Mouse (Mus musculus): Measurements from ENCODE around the gene Zfp652. TPM values are rescaled to one million over a fixed set of nuclear protein-coding genes. Genes with fewer than 3 reads are reported as not detected.
A peak's percentile ranks its signal among the peaks of the same experiment; 100 is the strongest.
"Not testable (repeated sequence)": the region's sequence is repeated elsewhere in the genome, so short reads cannot be mapped to it uniquely, and the experiment has no call there.

Gene Zfp652
- total RNA-seq, 2 experiments from 2014 or later: 50.8 to 53.1 TPM

DNA sequence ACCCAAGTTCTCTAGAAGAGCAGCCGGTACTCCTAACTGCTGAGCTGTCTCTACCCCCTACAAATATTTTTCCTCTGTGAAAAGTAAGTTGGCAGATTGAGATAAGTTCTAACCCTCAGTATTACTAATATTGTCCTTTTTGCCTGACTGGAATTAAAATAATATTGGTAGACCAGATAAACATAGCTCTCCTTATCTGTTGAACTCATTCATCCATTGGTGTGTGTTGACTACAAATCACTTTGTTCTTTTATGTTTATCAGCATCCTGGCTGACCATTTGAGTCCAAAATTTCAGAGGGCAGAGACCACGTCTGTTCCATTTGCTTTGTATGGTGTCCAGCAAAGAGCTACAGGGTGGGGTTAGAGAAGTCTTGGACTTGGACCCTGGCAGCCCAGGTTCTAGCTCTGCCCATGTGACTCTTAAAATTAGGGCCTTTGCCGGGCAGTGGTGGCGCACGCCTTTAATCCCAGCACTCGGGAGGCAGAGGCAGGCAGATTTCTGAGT is 2.9 kb upstream of the Zfp652 start:
- intact Hi-C loops (cut with DNase I): no loop called here

DNA sequence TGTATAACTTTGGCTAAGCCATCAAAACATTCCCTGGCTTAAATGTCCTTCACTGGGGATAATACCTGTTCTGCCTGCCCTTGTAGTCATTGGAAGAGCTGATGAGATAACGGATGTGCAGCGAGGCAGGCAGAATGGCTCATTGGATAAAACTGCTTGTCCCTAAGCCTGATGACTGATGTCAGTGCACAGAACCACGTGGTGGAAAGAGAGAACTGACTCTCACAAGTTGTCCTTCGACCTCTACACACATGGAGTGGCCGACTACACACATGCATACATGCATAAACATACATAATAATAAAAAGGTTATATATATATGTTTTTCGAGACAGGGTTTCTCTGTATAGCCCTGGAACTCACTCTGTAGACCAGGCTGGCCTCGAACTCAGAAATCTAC is 2.0 kb upstream of the Zfp652 start:
- no peak for DNase-seq
- intact Hi-C loops (cut with DNase I): no loop called here

More for the DNA sequence above, 2.9 kb upstream of the Zfp652 start:
- DNase-seq: no peak

DNA sequence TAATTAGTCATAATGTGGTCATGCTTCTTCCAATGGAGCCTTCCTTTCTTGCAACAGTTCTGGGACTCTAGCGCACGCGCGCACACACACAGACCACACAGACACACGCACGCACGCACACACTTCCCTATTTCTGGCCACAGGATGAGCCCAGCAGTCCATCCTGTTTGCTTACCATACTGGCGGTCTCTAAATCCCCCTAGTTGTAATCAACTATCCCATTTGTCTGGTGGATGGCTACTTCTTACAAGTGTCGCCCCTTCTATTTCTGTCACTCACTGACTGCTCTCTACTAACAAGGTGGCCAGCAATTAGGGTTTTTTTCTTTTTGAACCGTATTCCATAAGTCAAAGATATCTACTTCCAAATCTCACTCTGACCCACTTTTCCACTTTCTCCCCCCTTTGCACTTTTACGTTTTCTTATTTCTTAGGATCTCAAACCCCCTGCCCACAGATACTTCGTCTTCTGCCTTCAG is 349 bp upstream of the Zfp652 start:
- DNase-seq: peak; percentile 5
- intact Hi-C loops (cut with DNase I): no loop called here

DNA sequence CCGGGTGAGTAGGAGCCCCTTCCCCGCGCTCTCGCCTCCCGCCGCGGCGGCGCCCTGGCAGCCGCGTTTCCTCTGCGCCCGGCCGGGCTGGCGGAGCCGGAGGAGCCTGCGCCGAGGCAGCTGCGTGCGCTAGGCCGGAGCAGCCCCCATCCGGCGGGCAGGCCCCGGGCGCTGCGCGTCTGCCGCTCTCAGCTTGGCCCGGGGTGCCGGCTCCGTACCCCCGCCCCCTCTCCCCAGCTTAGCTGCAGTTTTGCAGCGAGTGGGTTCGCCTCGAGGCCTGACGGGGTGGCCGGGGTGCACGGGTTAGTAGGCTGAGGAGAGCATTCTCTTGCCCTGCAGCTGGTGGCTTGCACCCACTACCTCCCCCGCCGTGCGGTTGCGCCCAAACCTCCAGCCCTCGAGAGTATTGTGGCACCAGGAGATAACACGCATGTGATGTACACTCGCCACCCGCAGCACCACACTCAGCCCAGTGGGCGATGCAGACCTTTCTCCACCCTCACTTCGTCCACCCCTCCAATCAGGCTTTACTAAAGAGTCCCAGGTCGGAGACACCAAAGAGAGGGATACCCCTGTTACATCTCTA is 845 bp downstream of the Zfp652 start:
- DNase-seq: peak; percentile 53
- intact Hi-C loops (cut with DNase I): no loop called here

DNA sequence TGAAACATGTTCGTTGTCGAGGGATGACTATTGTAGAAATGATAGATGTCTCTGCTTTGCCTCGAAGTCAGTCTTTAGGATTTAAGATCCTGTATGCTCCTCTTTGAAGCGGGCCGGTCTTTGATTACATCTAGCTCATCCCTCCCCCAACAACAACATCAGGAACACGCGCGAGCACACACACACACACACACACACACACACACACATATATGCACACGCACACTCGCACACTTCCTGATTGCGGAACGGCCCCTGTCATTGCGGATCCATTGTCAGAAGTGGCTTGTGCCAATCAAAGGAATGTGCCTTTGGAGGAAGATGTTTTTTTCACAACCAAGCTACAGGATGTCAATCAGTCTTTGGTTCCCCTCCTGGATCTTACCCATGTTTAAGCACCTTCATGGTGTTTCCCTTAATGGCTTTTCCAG is 1.4 kb downstream of the Zfp652 start:
- DNase-seq: peak; percentile 4
- intact Hi-C loops (cut with DNase I): no loop called here

DNA sequence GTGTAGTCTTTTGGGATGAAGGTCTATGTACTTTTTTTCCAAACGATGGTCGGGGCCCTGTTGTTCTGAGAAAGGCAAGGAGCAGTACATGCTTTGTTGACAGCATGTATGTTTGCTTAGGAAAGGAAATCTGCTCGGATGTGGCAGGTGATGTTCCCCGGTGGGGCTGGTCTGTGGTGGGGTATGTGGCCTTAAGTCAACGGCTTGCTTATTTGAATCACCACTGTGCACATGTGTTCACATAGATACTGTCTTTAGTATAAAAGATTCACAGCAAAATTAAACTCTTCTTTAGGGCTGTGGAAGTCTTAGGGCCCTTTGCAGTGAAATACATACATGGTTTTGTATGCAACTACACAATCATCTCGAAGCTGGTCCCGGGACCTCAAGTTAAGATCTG is 1.9 kb downstream of the Zfp652 start:
- intact Hi-C loops (cut with DNase I): no loop called here
- no peak for DNase-seq

DNA sequence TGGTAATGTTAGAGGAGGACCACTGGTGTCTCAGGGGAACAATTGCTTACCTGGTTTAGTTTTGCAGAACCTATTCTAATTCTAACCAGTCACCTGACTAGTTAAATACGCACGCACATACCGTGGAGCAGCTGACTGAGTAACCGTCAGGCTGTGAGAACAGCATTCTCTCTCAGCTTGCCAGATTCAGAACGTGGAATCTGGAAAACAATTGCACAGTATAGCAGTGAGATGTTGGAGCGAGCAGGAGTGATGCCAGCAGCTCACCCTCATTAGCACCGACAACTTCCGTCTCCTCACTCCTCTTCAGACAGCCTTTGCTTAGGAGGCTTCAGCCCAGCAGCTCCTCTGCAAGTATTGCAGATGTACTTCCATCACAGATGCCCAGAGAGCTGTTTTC is 3.7 kb downstream of the Zfp652 start:
- intact Hi-C loops (cut with DNase I): no loop called here
- DNase-seq: no peak

DNA sequence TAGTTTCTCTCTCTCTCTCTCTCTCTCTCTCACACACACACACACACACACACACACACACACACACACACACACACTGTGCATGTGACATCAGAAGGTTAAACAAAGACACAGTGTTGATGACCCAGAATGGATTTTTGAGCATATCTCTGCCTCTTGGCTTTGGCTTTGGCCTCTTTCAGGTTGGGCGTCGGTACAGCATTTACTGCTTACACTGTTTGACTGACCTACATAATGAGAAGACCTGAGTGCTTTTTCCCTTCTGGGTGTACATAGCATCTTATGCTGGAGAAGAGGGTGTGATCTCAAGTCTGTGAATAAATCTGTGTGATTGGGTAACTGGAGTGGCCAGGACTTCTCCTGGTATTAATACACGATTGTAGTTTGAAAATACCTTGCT is 6.9 kb downstream of the Zfp652 start:
- DNase-seq: no peak
- intact Hi-C loops (cut with DNase I): no loop called here

DNA sequence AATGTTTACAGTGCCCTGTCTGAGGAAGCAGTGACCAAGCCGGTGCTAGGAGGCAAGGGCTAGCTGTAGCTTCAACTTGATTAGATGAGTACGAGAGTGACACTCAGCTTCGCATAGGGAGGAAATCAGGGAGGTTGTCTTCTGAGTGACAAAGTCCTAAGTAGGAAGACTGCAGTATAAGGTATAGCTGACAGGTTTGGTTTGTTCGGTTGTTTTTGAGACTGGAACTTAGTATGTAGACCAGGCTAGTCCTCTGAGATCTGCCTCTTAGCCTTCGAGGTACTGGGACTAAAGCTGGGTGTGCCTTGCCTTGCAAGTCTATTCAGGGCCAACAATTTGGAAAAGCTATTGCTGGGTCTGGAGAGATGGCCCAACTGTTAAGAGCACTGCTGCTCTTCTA is 10.8 kb downstream of the Zfp652 start, which contains the start of gene B130006D01Rik:
Gene B130006D01Rik (plus strand): TSS at position 301 of the 400 bp plus-strand sequence.
- intact Hi-C loops (cut with DNase I): no loop called here
- DNase-seq: no peak

DNA sequence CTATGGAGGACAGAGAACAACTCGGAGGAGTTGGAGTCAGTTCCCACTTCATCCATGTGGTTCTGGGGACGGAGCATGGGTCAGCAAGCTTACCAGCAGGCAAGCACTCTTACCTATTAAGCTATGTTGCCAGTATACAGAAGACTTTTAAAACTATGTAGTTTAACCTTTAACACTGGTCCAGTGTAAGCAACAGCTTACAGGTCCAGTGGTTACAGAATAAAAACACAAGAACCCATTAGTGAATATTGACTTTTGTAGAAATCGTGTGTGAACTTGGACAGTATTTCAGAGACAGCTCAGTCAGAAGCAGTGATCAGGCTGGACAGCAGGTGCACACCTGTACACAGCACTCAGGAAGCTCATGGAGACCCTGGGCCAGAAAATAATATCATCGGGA is 12.0 kb downstream of the Zfp652 start:
- DNase-seq: no peak
- intact Hi-C loops (cut with DNase I): no loop called here

DNA sequence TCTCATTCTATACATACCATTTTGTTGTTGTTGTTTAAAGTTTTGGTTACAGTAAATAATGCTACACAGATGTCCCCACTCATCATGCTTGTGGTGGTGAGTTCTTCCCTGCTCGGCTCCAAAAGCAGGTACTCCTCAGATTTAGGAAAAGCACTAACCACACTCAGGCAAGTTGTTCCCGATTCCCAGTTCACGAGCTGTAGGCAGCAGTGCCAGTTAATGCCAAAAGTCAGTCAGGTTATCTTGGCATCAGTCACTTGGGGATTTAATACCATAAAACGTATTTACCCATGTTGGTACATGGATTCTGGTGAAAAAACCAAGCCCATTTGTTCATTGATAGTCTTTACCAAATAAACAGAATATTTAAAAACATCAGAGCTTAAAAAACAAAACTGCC is 13.7 kb downstream of the Zfp652 start:
- intact Hi-C loops (cut with DNase I): no loop called here
- no peak for DNase-seq

DNA sequence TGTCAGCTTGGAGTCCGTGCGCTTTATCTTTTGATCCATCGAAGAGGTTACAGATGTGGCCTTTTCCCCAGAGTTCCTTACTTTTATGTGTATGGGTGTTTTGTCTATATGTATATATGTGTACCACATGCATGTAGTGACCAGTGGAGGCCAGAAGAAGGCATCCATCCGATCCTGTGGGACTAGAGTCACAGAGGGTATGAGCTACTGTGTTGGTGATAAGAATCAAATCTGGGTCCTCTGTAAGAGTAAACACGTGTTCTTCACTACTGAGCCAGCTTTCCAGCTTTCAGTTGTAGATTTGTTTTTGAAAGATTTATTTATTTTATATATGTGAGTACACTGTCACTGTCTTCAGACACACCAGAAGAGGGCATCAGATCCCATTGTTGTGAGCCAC is 15.5 kb downstream of the Zfp652 start:
- DNase-seq: no peak
- intact Hi-C loops (cut with DNase I): no loop called here

DNA sequence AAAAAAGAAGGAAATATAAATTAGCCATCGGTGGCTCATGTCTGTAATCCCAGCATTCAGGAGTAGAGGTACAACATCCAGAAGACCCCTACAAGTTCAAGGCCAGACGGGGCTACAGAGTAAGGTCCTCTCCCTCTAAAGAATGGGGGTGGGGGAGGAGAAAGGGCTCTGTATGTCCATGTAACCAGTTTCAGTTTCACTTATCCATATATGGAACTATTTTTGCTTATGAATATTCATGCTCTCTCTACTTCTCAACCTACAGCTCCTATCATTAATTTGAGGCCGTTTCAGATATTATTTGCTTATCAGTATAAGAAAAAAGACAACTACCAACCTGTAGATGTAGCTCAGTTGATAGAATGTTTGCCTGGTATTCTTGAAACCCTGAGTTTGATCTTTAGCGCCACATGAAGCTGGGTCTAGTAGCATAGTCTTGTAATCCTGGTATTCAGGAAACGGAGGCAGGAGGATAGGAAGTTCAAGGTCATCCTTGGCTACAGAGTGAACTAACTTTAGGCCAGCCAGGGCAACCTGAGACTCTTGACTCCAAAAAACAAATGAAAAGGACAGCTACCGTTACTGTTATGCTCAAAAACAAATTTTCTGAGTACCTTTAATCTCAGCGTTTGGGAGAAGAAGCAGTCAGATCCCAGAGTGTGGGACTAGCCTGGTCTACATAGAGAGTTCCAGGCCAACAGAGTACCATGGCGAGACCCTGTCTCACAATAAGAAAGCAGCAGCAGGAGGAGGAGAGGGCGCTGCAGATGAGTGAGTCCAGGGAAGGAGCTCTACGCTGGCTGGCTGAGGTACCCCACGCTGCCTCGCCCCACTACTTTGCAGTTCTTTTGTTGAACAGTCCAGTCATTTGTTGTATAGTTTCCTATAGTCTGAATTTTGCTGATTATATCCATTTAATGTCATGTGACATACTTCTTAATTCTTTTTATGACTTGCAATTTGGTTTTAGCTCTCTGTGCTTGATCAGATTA is 16.7 kb downstream of the Zfp652 start:
- intact Hi-C loops (cut with DNase I): no loop called here
- no peak for DNase-seq

DNA sequence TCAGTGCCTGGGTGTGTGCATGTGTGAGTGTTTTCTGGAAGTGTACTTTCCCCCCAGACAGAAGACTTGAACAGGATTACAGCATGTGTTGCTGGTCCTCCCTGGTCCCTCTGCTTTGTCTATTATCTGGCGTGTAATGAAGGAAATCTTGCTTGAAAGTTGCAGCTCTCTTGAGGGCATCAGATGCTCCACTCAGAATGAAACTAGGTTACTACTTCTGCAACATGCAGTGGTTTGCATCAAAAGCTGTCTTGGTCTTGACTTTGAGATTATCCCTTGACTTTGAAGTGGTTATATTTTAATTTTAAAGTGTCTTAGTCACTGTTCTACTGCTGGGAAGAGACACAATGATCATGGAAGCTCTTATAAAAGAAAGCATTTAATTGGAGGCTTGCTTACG is 22.0 kb downstream of the Zfp652 start:
- DNase-seq: no peak
- intact Hi-C loops (cut with DNase I): no loop called here

DNA sequence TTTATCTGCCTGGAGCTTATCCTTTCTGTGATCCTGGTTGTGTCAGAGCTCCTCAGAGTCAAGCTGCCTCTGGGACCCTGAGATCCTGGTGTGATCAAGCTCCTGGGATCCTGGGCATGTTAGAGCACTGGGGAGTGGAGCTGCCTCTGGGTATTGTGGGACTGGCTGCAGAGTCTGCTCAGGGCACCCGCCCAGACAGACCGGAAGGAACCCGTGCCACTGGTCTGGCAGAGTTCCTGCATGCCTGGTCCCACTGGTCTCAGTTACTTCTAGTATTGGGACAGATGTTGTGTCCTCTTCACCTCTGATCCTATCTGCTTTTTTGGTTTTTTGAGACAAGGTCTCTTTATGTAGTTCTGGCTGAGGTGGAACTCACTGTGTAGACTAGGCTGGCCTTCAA is 25.3 kb downstream of the Zfp652 start:
- intact Hi-C loops (cut with DNase I): no loop called here
- no peak for DNase-seq

DNA sequence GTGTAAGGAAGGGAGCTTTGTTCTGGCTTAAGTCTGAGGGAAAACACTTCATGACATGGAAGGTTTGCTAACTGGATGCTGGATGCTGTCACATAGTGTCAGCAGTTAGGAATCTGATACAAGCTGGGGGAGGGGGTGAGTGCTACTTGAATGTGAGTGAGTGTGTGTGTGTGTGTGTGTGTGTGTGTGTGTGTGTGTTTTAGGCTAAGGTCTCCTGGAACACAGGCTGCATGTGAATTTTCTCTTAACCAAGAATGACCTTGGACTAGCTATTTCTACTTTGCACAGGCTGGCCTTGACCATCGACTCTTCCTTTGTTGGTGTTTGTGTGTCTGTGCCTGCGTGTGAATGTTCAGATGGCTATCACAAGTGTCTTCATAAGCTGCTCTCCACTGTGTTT is 32.0 kb downstream of the Zfp652 start:
- DNase-seq: no peak
- intact Hi-C loops (cut with DNase I): no loop called here

DNA sequence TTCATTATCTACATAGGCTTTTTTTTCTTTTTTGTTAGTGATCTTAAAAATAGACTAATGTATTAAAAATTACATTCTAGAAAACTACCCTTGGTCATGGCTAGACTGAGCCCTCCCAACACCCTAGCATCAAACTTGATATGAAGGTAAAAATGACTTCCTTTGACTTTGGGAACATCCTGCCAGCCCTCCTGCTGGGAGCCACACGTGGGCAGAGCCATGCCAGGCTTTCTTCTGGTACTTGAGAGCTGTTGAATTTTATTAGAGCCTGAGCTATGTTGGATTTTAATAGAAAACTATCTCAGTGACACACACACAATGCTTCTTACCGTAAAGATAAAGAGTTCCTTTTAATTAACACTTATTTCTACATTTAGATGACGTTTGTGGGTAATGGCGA is 34.3 kb downstream of the Zfp652 start:
- peak; percentile 17 for DNase-seq
- intact Hi-C loops (cut with DNase I): no loop called here

DNA sequence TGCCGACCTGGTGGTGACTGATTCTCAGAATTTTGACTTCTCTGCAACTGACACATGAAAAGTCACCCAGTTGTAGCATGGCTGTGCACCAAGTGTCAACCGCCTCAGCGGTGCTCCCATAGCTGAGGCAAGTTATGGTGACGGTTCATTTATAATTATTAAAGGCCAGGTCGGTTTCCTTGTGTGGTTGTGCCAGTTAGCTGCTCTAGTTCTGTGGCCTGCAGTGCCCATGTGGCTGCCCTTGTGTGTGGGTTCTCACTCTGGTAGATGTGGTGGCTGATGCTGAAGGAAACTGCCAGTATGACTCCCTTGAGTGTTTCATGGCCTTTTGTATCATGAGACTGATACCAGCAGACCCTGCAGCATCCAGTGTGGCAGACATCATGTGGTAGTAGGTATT is 35.9 kb downstream of the Zfp652 start:
- DNase-seq: no peak
- intact Hi-C loops (cut with DNase I): no loop called here

DNA sequence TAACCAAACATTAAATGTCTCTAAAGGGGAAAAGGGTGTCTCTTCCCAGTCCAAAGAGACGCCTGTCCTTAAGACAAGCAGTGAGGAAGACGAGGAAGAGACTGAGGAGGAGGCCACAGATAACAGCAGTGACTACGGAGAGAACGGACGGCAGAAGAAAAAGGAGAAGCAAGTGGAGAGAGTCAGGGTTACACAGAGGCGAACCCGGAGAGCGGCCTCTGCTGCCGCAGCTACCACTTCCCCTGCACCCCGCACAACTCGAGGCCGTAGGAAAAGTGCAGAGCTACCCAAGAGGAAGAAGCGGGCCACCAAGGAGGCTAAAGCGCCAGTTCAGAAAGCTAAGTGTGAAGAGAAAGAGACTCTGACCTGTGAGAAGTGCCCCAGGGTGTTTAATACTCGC is 37.1 kb downstream of the Zfp652 start:
- intact Hi-C loops (cut with DNase I): loop anchor here (5.0 kb wide), 1 partner anchor 62 kb away; no protein-coding TSS in a partner anchor
- no peak for DNase-seq

DNA sequence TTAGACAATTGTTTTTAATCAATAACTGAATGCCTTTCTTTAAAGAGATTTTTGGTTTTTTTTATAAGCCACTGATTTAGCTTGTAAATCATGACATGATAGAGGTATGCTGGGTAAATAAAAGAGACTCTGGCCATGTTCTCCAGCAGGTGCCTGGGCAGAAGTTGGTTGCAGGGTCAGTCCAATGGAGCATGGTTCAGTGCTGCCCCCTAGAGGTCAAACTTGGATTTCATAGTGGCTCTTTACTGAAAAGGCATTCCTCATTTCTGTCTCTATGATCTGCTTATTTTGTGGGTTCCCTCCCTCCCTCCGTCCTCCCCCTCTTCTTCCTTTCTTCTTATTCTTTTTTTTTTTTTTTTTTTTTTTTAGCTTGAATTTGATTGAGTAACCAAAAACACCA is 38.5 kb downstream of the Zfp652 start:
- DNase-seq: peak; percentile 77
- intact Hi-C loops (cut with DNase I): loop anchor here (5.0 kb wide), 1 partner anchor 64 kb away; no protein-coding TSS in a partner anchor

DNA sequence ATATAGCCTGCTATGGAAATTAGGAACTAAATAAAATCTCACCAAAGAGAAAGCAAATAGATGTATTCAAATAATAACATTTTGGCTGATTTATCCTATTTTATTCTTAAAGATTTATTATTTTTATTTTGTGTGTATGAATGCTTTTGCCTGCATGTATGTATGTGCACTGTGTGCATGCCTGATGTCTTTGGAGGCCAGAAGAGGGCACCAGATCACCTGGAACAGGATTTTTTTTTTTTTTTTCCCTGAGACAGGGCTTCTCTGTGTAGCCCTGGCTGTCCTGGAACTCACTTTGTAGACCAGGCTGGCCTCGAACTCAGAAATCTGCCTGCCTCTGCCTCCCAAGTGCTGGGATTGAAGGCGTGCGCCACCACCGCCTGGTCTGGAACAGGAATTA is 42.7 kb downstream of the Zfp652 start:
- intact Hi-C loops (cut with DNase I); DNase-seq: not testable (repeated sequence)

DNA sequence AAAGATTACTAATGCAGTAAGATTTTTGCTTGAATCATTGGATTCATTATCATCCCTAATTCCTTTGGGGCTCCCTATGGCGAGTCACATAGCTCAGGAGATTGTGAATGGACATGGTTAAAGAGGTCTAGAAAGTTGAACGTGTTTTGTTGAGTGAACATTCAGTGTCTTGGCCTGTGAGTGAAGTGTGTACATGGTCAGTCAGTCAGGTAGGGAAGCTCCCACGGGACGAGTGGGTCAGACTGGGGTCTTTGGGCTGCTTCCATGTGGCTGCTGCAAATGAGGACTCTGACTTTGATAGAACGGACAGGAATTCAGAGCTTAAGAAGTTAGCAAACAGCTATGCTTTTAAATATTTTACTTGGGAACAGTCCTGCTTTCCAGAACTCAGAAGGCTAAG is 48.0 kb downstream of the Zfp652 start:
- intact Hi-C loops (cut with DNase I): no loop called here
- DNase-seq: no peak
